Mouse (Mus musculus): ENCODE results near the gene Tiam2. TPM values are rescaled to one million over a fixed set of nuclear protein-coding genes. Genes with fewer than 3 reads are reported as not detected.

Tiam2 gene
- total RNA-seq, 2 experiments from 2014 or later: 3.7 to 4.5 TPM

- intact Hi-C loops (cut with DNase I): loop anchor here (2.0 to 5.0 kb wide), 4 partner anchors 62 to 216 kb away; no protein-coding TSS in a partner anchor
- peak; percentile 92 for TF ChIP-seq CTCF (IDR thresholded peaks at IDR 0.05)
- peak; percentile 43 for DNase-seq
- Histone ChIP-seq H3K27ac (no peak overlapping the region), H3K4me3 (no peak overlapping the region)
Measured at GRCm38 (mm10) chr17:3448725-3449124, 122.4 kb downstream of the Tiam2 start.

DNA sequence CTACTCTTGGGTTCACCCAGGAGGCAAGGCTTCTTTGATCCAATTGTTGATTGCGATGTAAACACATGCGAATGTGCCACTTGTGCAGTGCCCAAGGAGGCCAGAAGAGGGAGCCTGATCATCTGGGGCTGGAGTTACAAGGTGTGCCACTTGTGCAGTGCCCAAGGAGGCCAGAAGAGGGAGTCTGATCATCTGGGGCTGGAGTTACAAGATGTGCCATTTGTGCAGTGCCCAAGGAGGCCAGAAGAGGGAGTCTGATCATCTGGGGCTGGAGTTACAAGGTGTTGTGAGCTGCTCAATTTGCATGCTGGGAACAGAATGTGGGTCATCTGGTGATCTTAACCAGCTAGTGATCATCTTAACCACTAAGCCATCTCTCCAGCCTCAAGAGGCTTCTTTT, 124.7 kb downstream of the Tiam2 start:
- DNase-seq: peak; percentile 65
- intact Hi-C loops (cut with DNase I): no loop called here
- peak; percentile 85 for TF ChIP-seq CTCF (IDR thresholded peaks at IDR 0.05)
- Histone ChIP-seq H3K27ac (no peak overlapping the region), H3K4me3 (no peak overlapping the region)

DNA sequence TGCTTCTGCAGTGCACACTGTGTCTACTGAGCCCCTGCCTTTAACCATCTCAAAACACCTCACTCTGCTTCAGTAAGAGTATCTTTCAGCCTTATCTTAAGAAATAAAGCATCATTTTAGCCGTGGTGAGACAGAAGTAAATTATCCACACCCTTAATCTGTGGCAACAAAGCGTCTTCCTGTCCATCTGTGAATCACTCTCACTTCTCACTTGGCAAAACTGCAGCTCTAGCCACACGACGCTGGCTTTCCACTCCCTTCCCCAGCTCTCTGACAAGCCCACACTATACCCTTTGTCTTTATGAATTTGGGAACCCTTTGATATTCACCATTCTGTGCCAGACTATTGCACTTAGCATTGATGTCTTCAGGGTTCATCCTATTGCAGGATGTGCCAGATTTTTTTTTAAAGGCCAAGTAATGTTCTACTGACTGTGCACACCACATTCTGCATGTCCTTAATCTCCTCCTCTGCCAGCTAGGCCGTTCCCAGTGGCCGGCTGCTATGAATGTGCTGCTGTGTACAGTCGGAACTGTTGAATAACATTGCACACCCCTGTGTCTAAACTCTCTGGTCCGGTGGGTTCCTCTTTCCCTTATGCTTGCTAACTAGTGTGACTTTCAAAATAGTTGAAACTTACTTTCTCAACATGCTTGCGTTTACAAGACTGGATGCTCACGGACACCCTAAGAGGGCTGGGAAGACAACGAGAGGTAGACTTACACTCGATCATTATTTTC, 126.4 kb downstream of the Tiam2 start:
- TF ChIP-seq CTCF (IDR thresholded peaks at IDR 0.05): no peak
- DNase-seq: no peak
- Histone ChIP-seq H3K27ac (no peak overlapping the region), H3K4me3 (no peak overlapping the region)
- intact Hi-C loops (cut with DNase I): no loop called here

DNA sequence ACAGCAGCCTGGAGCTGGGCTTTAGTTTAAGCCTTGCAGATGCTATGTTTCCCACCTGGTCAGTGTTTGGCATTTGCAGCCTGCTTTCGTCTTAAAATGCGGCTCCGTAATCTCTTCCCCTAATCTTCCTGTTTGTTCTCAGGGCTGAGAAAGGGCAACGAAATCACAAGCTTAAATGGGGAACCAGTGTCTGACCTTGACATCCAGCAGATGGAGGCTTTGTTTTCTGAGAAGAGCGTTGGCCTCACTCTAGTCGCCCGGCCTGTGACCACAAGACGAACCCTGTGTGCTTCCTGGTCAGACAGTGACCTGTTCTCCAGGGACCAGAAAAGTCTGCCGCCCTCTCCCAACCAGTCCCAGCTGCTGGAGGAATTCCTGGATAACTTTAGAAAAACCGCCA, 127.6 kb downstream of the Tiam2 start:
- intact Hi-C loops (cut with DNase I): no loop called here
- DNase-seq: no peak
- no peak for TF ChIP-seq CTCF (IDR thresholded peaks at IDR 0.05)
- Histone ChIP-seq H3K27ac (no peak overlapping the region), H3K4me3 (no peak overlapping the region)

GRCm38 (mm10) chr17:3454850-3455249, 128.5 kb downstream of the Tiam2 start:
- TF ChIP-seq CTCF (IDR thresholded peaks at IDR 0.05): no peak
- Histone ChIP-seq H3K27ac (no peak overlapping the region), H3K4me3 (no peak overlapping the region)
- no peak for DNase-seq
- intact Hi-C loops (cut with DNase I): no loop called here

GRCm38 (mm10) chr17:3457914-3458681, 131.7 kb downstream of the Tiam2 start:
- no peak for DNase-seq
- no peak overlapping the region for H3K4me3 ChIP-seq
- TF ChIP-seq CTCF (IDR thresholded peaks at IDR 0.05): no peak
- intact Hi-C loops (cut with DNase I): no loop called here
- no peak overlapping the region for H3K27ac ChIP-seq

DNA sequence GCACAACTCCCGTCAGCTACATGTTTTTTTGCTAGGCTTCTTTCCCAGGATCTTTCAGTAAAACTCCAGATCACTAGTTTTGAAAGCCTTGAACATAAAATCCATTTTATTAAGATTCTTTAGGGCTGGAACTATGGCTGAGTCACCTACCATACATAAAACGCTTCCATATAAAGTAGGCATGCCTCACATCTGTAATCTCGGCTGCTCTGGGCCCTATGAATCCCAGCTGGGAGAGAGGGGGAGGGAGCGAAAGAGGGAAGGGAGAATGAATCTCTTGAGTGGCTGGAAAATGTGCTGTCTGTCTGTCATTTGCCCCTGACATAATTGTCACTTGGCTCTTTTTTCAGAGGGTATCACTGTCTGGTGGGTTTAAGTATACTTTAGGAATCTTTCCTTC, 139.5 kb downstream of the Tiam2 start:
- Histone ChIP-seq H3K4me3 (no peak overlapping the region), H3K27ac (no peak overlapping the region)
- intact Hi-C loops (cut with DNase I): no loop called here
- no peak for TF ChIP-seq CTCF (IDR thresholded peaks at IDR 0.05)
- no peak for DNase-seq

GRCm38 (mm10) chr17:3466681-3467080, 140.3 kb downstream of the Tiam2 start:
- no peak for TF ChIP-seq CTCF (IDR thresholded peaks at IDR 0.05)
- intact Hi-C loops (cut with DNase I): no loop called here
- no peak overlapping the region for H3K4me3 ChIP-seq
- no peak for DNase-seq
- no peak overlapping the region for H3K27ac ChIP-seq

GRCm38 (mm10) chr17:3467636-3468324, 141.4 kb downstream of the Tiam2 start:
- Histone ChIP-seq H3K4me3 (no peak overlapping the region), H3K27ac (no peak overlapping the region)
- no peak for DNase-seq
- intact Hi-C loops (cut with DNase I): no loop called here
- TF ChIP-seq CTCF (IDR thresholded peaks at IDR 0.05): no peak

GRCm38 (mm10) chr17:3472018-3472417, 145.6 kb downstream of the Tiam2 start:
- no peak overlapping the region for H3K27ac ChIP-seq
- TF ChIP-seq CTCF (IDR thresholded peaks at IDR 0.05): no peak
- H3K4me3 ChIP-seq: no peak overlapping the region
- no peak for DNase-seq
- intact Hi-C loops (cut with DNase I): no loop called here

DNA sequence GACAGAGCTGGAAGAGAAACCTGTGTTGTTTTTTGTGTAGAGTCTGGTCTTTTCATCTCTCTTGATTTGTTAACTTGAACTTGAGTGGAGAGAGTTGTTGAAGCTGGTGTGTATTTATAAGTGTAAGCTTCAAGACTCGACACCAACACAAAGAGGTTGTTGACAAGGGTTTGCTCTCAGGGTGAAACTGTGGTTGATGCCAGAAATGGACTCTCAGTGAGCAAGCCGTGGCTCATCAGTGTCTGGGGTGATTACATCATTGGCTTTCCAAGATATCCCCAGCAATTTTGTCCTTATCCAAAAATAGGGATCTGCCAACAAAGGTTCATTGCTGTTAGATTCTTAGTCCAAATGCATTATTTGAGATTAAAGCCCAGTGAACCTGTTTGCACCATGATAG, 150.2 kb downstream of the Tiam2 start:
- Histone ChIP-seq H3K27ac (no peak overlapping the region), H3K4me3 (no peak overlapping the region)
- intact Hi-C loops (cut with DNase I): no loop called here
- TF ChIP-seq CTCF (IDR thresholded peaks at IDR 0.05): no peak
- DNase-seq: no peak

GRCm38 (mm10) chr17:3481576-3482575, 155.5 kb downstream of the Tiam2 start:
- no peak overlapping the region for H3K27ac ChIP-seq
- DNase-seq: no peak
- no peak for TF ChIP-seq CTCF (IDR thresholded peaks at IDR 0.05)
- intact Hi-C loops (cut with DNase I): no loop called here
- H3K4me3 ChIP-seq: no peak overlapping the region

All from gastrocnemius, adult 2 months (tissue).